Mouse (Mus musculus): ENCODE results near the gene Pin1rt1. TPM values are rescaled to one million over a fixed set of nuclear protein-coding genes. Genes with fewer than 3 reads are reported as not detected.

Gene Pin1rt1
- polyA plus RNA-seq, 1 experiment from 2014 or later, result 0.17 TPM

DNA sequence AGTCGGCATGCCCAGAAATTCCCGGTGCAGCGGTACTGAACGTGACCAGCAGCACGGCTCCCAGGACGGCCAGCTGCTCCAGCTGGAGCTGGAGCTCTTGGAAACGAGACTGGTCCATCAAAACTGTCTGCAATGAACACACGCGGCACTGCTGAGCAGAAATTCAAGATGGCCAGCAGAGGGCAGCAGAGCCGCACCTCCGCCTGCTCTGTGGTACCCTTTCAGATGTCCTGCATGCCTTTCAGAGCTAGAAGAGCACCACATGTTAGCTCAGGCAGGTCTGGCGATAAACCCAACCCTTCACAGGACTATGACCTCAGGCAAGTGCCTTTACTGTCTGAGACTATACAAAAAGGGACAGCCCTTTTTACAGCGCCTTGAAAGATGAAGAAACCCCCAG is 30.8 kb downstream of the Pin1rt1 start:
- H3K9me3 ChIP-seq, result no peaks in the 10 kb centered on the region
- H3K4me2 ChIP-seq (replicated peaks), result no peak overlapping the region
- H3K27ac ChIP-seq, result no peak overlapping the region
- peaks cover 64% of the 10 kb centered on the region for H3K36me3 ChIP-seq
- H3K9ac ChIP-seq (replicated peaks), result no peak overlapping the region
- H3K4me3 ChIP-seq (replicated peaks), result no peak overlapping the region
- H3K27me3 ChIP-seq, result no peaks in the 10 kb centered on the region
- 0 out of 2 replicates have a peak, but pooled peaks cover 4% of the 10 kb centered on the region for H3K4me1 ChIP-seq (replicated peaks)
- WGBS, result 10% methylated on average over 13 of the region's 13 CpGs
- peak; percentile 94 for ATAC-seq

DNA sequence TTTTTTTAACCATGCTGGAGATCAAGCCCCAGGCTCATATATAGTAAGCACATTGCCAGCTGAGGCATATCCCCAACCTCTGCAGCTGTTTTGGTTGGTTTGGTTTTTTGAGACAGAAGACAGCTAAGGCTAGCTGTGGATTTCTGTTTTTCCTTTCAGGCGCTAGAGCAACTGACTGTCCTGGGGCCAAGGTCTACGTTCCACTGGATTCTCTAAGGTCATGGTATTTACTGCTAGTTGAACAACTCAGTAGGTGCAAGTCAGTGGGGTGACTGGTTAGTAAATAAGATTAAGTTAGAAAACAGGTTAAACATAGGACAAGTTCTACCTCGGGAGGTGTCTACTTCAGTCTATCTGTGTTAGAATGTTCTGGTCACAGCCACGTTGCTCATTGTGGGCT is 31.4 kb downstream of the Pin1rt1 start:
- no peak overlapping the region for H3K4me2 ChIP-seq (replicated peaks)
- peaks cover 69% of the 10 kb centered on the region for H3K36me3 ChIP-seq
- 0 out of 2 replicates have a peak, but pooled peaks cover 4% of the 10 kb centered on the region for H3K4me1 ChIP-seq (replicated peaks)

DNA sequence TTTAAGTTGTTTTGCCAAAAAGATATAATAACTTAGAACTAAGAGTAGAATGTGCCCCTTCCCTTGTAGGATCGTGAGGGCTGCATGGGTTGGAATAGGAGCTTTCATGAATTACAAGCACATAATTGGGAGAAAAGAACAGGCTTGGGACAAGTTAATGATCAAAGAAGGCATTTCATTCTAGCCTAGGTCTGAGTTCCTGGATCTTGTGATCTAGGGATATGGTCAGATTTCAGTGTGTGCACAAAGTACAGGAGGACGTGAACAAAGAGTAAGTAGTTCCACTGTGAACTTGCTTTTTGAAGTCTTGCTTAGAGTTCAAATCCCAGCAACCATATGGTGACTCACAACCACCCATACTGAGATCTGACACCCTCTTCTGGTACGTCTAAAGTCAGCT is 38.9 kb downstream of the Pin1rt1 start:
- Histone ChIP-seq H3K4me2 (replicated peaks) (no peak overlapping the region), H3K27me3 (no peaks in the 10 kb centered on the region), H3K4me3 (replicated peaks) (no peak overlapping the region), H3K27ac (no peak overlapping the region), H3K4me1 (replicated peaks) (no peaks in the 10 kb centered on the region), H3K9me3 (no peaks in the 10 kb centered on the region), H3K9ac (replicated peaks) (no peak overlapping the region), H3K36me3 (peaks cover 44% of the 10 kb centered on the region)
- no peak for ATAC-seq
- 89% methylated on average over 3 of the region's 3 CpGs for WGBS

More for the DNA sequence above, 31.4 kb downstream of the Pin1rt1 start:
- no peak overlapping the region for H3K9ac ChIP-seq (replicated peaks)
- H3K4me3 ChIP-seq (replicated peaks), result no peak overlapping the region
- WGBS, result 95% methylated on average over 4 of the region's 4 CpGs
- H3K9me3 ChIP-seq, result no peaks in the 10 kb centered on the region
- no peaks in the 10 kb centered on the region for H3K27me3 ChIP-seq
- no peak for ATAC-seq
- H3K27ac ChIP-seq, result no peak overlapping the region

DNA sequence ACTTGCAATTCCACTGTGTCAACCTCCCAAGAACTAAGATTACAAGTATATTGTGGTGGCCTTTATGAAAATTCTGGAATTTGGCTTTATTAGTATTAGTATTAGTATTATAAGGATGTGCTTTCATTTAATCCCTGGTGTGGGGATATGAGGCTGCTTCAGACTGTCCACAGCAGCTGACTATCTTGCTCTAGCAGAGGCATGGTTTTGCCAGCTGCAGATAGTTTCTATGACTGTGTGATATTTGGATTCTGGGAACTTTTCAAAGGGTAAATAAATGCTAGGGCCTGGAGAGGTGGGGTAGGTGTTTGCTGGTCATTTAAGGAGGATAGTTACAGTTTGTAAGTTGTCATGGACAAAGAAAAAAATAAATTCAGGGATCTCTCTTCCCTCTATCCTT is 44.5 kb downstream of the Pin1rt1 start:
- H3K4me2 ChIP-seq (replicated peaks), result no peak overlapping the region
- H3K27me3 ChIP-seq, result no peaks in the 10 kb centered on the region
- no peak overlapping the region for H3K4me3 ChIP-seq (replicated peaks)
- no peak for ATAC-seq
- H3K9me3 ChIP-seq, result no peaks in the 10 kb centered on the region
- H3K27ac ChIP-seq, result no peak overlapping the region
- no peak overlapping the region for H3K9ac ChIP-seq (replicated peaks)
- H3K36me3 ChIP-seq, result peaks cover 31% of the 10 kb centered on the region
- no peaks in the 10 kb centered on the region for H3K4me1 ChIP-seq (replicated peaks)

DNA sequence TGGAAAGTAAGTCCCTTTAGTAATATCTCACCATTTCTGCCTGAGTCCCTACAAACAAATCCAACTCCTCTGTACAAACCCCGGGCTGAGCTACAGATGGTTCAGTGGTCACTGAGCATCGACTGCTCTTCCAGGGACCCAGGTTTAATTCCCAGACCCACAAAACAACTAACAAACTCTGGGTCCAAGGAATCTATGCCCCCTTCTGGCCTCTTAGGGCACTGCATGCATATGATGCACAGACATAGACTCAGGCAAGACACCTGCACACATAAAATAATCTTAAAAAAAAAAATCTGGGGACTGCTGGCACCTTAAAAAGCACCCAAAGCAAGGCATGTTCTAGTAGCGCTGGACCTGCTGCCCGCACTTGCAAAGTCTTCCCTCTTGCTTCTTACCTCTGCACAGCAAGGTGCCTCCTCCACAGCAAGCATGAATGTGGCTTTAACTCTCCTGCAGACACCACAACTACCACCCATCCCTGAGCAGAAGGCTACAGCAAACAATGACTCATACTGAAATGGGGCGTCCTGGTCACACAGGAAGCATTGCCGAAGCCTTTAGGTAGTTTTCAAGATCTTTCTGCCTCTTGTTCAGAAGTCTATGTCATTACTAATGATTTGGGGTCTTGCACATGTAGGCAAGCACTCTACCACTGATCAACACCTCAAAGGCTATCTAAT is 46.9 kb downstream of the Pin1rt1 start:
- no peak overlapping the region for H3K4me3 ChIP-seq (replicated peaks)
- no peaks in the 10 kb centered on the region for H3K9me3 ChIP-seq
- H3K27ac ChIP-seq, result no peak overlapping the region
- no peaks in the 10 kb centered on the region for H3K27me3 ChIP-seq
- H3K9ac ChIP-seq (replicated peaks), result no peak overlapping the region
- H3K36me3 ChIP-seq, result peaks cover 48% of the 10 kb centered on the region
- WGBS, result 87% methylated on average over 6 of the region's 6 CpGs
- no peak overlapping the region for H3K4me2 ChIP-seq (replicated peaks)
- no peak for ATAC-seq
- no peaks in the 10 kb centered on the region for H3K4me1 ChIP-seq (replicated peaks)

Other genes starting within 250 kb of the Pin1rt1 start
- gene Hipk3, start 221.9 kb downstream of the Pin1rt1 start, polyA plus RNA-seq (2015; fragmentation: Nextera tagmentation; extraction: Ambion mirVana), result 5.0 and 5.7 TPM in 2 replicates
- 109 and 127 TPM in 2 replicates for gene Cstf3, start 125.9 kb downstream of the Pin1rt1 start, polyA plus RNA-seq (2015; fragmentation: Nextera tagmentation; extraction: Ambion mirVana)
- gene Tcp11l1, start 4.2 kb downstream of the Pin1rt1 start, polyA plus RNA-seq (2015; fragmentation: Nextera tagmentation; extraction: Ambion mirVana), result 74.4 and 75.8 TPM in 2 replicates
- gene Depdc7, start 26.5 kb upstream of the Pin1rt1 start, polyA plus RNA-seq (2015; fragmentation: Nextera tagmentation; extraction: Ambion mirVana), result 1.7 and 1.9 TPM in 2 replicates
- 8.8 and 9.0 TPM in 2 replicates for gene Qser1, start 100.4 kb upstream of the Pin1rt1 start, polyA plus RNA-seq (2015; fragmentation: Nextera tagmentation; extraction: Ambion mirVana)
- gene Prrg4, start 133.5 kb upstream of the Pin1rt1 start, polyA plus RNA-seq (2015; fragmentation: Nextera tagmentation; extraction: Ambion mirVana), result 0.15 and 0.42 TPM in 2 replicates
- gene Ccdc73, start 151.4 kb upstream of the Pin1rt1 start, polyA plus RNA-seq (2015; fragmentation: Nextera tagmentation; extraction: Ambion mirVana), result 7.8 and 11.5 TPM in 2 replicates

Measured in midbrain, embryonic 13.5 days (tissue).